Mouse (Mus musculus): ENCODE data around the gene Tgfb1. TPM values are rescaled to one million over a fixed set of nuclear protein-coding genes. Genes with fewer than 3 reads are reported as not detected.

The Tgfb1 gene
- total RNA-seq, 2 experiments from 2014 or later, result 40.9 to 42.4 TPM

DNA sequence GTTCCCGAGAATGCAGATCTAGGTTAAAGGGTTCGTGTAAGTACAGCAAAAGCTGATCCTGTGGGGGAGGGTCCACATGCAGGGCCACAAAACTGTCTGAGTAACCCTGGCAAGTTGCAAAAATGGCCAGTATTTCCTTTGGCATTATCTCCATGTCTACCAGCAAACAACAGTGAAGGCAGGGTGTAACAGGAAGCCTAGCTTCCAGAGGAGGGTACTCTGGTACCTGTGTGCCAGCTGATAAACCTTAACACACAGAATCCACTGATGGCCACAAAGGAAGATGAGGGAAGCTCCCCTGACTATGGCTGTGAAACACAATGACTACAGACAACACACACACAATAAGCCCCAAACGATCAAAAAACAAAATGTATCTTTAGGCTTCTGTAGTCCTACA, 51.5 kb downstream of the Tgfb1 start:
- DNase-seq, result no peak

DNA sequence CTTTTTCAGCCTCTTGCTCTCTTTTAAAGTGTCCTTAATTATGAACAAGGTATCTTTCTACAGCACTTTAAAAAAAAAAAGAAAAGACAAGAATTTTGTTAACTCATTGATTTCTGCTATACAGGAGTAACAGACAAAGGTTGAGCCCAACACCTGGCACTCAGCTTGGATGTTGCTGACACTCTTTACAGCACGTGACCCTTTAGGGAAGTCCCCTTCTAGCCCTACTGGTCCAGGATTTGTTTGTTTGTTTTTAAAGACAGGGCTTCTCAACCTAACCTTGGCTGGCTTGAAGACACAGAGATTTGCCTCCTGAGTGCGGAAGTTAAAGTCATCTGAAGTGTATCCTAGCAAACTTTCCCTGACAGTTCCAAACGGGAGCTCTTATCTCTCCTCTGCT, 60.0 kb downstream of the Tgfb1 start:
- DNase-seq, result no peak

DNA sequence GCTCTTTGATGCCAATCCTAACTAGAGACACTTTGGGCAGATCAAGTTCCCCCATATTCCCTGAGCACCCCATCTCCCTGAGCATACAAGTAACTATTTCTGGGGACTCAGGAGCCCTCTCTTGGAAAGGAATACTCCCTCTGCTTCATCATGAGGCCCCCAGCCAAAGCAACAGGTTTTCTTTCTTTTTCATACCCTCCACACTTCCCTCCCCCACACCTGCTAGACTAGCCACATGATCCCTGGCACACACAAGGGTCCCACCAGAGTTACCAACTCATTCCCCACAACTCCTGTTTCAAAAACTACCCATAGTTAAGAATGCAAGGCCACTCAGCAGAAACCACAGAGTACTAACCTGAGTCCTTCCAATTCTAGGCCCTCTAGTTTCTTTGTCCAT, 66.3 kb downstream of the Tgfb1 start:
- DNase-seq, result no peak

DNA sequence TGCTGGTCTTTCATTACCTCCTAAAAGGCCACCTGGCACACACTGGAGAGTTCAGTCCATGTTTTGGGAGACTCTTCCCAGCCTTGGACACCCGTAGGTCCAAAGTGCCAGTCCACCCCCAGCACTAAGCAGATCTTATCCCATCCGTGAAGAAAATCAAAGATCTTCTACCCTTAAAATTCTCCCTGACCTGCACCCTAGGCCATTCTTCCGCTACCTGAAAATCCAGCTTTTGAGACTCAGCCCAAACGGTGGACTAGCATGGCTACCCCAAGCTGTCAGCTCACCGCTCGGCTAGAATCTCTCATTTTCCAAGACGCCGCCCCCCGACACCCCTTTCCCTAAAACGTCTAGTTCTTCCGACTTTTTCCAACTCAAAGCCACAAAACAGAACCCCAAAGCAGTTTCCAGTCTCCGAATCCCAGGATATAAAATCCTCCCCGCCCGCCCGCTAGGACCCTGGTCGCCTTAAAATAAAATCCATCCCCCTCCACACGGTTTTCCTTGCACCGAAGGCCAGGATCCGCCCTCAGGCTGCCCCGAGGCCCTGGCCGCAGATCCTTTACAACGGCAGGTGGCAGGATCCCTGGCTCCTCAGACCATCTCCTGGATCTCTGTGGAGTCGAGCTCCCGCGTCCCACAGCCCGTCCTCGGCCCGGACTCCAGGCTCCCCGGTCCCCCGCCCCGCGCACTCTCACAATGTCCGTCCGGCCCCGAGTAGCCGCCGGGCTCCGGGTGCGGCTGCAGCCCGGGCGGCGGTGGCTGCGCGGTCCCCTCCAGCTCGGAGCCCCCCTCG, 67.0 kb downstream of the Tgfb1 start:
- DNase-seq, result peak; percentile 68

DNA sequence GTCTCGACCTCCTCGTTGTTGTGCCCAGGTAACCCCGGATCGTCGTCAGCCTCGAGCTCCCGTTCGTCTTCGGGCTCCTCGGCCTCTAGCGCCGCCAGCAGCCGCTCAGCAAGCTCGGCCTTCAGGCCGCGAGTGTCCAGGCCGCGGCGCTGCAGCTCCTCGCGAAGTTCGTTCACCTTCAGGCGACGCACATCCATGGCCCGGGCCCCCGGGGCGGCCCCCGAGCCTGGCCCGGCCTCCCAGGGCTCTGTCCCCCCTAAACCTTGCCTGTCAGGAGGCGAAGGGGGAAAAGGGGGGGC, 67.6 kb downstream of the Tgfb1 start:
- DNase-seq, result no peak

Other genes with a start within 250 kb of the Tgfb1 start
- gene Ceacam1, start 209.4 kb upstream of the Tgfb1 start, total RNA-seq (2021), result 1 to 10 TPM; 9.1 to 9.7 TPM
- 1 to 10 TPM in 1 of 2 experiments, under 1 TPM in 1; 0.95 to 1.1 TPM for gene Ceacam2, start 147.1 kb upstream of the Tgfb1 start, total RNA-seq (2021)
- not detected for gene Erich4, start 71.1 kb upstream of the Tgfb1 start, total RNA-seq (2021)
- gene Dmac2, start 67.6 kb upstream of the Tgfb1 start, total RNA-seq (2021), result 10 to 100 TPM; 46.1 to 49.5 TPM
- 1 to 10 TPM; 2.2 to 3.0 TPM for gene B3gnt8, start 60.3 kb upstream of the Tgfb1 start, total RNA-seq (2021)
- gene Bckdha, start 28.0 kb upstream of the Tgfb1 start, total RNA-seq (2021), result 10 to 100 TPM; 46.7 to 59.4 TPM
- gene Exosc5, start 27.8 kb upstream of the Tgfb1 start, total RNA-seq (2021), result 10 to 100 TPM; 18.8 to 19.6 TPM
- under 1 TPM in 1 of 2 experiments, not detected in 1; 0.56 TPM for gene Tmem91, start 11.8 kb upstream of the Tgfb1 start, total RNA-seq (2021)
- gene B9d2, start 6.2 kb upstream of the Tgfb1 start, total RNA-seq (2021), result 10 to 100 TPM; 15.5 to 16.4 TPM
- 10 to 100 TPM; 42.9 to 44.9 TPM for gene Ccdc97, start 32.1 kb downstream of the Tgfb1 start, total RNA-seq (2021)
- gene Hnrnpul1, start 67.8 kb downstream of the Tgfb1 start, total RNA-seq (2021), result 100 to 1,000 TPM; 147 to 149 TPM
- 10 to 100 TPM; 79.5 to 90.3 TPM for gene Axl, start 101.7 kb downstream of the Tgfb1 start, total RNA-seq (2021)
- 1 to 10 TPM; 7.5 to 8.7 TPM for gene Cyp2s1, start 129.9 kb downstream of the Tgfb1 start, total RNA-seq (2021)
- under 1 TPM; 0.31 to 0.45 TPM for gene Cyp2b10, start 210.6 kb downstream of the Tgfb1 start, total RNA-seq (2021)